Mouse (Mus musculus) neural tube, embryonic 13.5 days (tissue): ENCODE data around the gene Cdsn. TPM values are rescaled to one million over a fixed set of nuclear protein-coding genes. Genes with fewer than 3 reads are reported as not detected.
A peak's percentile ranks its signal among the peaks of the same experiment; 100 is the strongest.

Experiments
- ATAC-seq: fragments of 200-750 bp; cut with Nextera tagmentation; 2 replicates; pipeline ENCODE4 v1.8.0; 2017; ENCODE audit warnings: low read depth, mild to moderate bottlenecking, moderate TSS enrichment, moderate library complexity
- H3K27ac ChIP-seq: fragments of 300-500 bp; sonication (generic); replicated peaks from 2 replicates; pipeline ENCODE4 v1.5.1; 2015; ENCODE audit warnings: moderate library complexity, mild to moderate bottlenecking, inconsistent platforms
- H3K27me3 ChIP-seq: fragments of 300-500 bp; sonication (generic); 2 replicates; pipeline ENCODE4 v1.6.1; 2015; ENCODE audit warnings: mild to moderate bottlenecking, inconsistent platforms
- H3K36me3 ChIP-seq: fragments of 300-500 bp; sonication (generic); 2 replicates; pipeline ENCODE4 v1.6.1; 2015; ENCODE audit warnings: mild to moderate bottlenecking, inconsistent platforms
- H3K4me1 ChIP-seq: fragments of 300-500 bp; sonication (generic); replicated peaks from 2 replicates; pipeline ENCODE4 v1.6.1; 2015; ENCODE audit warnings: inconsistent platforms
- H3K4me2 ChIP-seq: fragments of 300-500 bp; sonication (generic); 2 replicates; pipeline ENCODE4 v1.6.1; 2015; ENCODE audit warnings: inconsistent platforms, mild to moderate bottlenecking, moderate library complexity
- H3K4me3 ChIP-seq: fragments of 300-500 bp; sonication (generic); 2 replicates; pipeline ENCODE4 v1.5.1; 2015; ENCODE audit warnings: mild to moderate bottlenecking, inconsistent platforms
- H3K9ac ChIP-seq: fragments of 300-500 bp; sonication (generic); 2 replicates; pipeline ENCODE4 v1.6.1; 2015; ENCODE audit warnings: moderate library complexity, mild to moderate bottlenecking, inconsistent platforms
- H3K9me3 ChIP-seq: fragments of 300-500 bp; sonication (generic); 2 replicates; pipeline ENCODE4 v1.6.1; 2016; ENCODE audit warnings: inconsistent platforms
- WGBS: fragments of 180-500 bp; shearing (Covaris S2); methylation state at CpG from one replicate; pipeline ENCODE4 v1.1.7; 2015; 5-methylcytosine and 5-hydroxymethylcytosine counted together
- polyA plus RNA-seq: library from polyadenylated mRNA; unstranded; fragments of >200 nt; fragmentation: Nextera tagmentation; extraction: Ambion mirVana; gene quantifications from 2 replicates; pipeline ENCODE4 v1.2.1, GENCODE M21; 2015

Gene Cdsn
- polyA plus RNA-seq, 1 experiment from 2014 or later, result not detected

DNA sequence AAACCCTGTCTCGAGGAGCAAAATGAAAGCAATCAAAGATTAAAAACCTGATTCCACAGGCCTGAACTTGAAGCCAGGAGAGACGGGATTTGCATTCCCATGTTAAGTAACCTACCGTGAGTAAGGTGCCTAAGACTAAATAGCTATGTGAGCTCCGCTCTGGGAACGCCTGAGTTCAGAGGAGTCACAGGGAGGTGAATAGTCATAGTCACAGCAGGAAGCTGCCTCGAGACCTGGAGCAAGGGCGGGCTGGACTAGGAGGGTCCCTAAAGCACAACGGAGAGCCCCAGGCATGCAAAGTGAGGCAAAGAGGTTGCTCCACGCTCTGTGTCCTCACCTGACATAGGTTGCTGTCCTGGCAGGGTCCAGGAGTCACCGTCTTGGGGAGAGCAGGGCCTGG lies 12.4 kb upstream of the Cdsn start:
- H3K27ac ChIP-seq, result no peak overlapping the region
- H3K4me2 ChIP-seq, result no peak overlapping the region
- 52% methylated on average over 10 of the region's 10 CpGs for WGBS
- H3K4me3 ChIP-seq, result no peak overlapping the region
- no peak overlapping the region for H3K9ac ChIP-seq
- no peaks in the 10 kb centered on the region for H3K36me3 ChIP-seq
- no peaks in the 10 kb centered on the region for H3K27me3 ChIP-seq
- no peaks in the 10 kb centered on the region for H3K9me3 ChIP-seq
- peaks cover 14% of the 10 kb centered on the region for H3K4me1 ChIP-seq
- no peak for ATAC-seq

DNA sequence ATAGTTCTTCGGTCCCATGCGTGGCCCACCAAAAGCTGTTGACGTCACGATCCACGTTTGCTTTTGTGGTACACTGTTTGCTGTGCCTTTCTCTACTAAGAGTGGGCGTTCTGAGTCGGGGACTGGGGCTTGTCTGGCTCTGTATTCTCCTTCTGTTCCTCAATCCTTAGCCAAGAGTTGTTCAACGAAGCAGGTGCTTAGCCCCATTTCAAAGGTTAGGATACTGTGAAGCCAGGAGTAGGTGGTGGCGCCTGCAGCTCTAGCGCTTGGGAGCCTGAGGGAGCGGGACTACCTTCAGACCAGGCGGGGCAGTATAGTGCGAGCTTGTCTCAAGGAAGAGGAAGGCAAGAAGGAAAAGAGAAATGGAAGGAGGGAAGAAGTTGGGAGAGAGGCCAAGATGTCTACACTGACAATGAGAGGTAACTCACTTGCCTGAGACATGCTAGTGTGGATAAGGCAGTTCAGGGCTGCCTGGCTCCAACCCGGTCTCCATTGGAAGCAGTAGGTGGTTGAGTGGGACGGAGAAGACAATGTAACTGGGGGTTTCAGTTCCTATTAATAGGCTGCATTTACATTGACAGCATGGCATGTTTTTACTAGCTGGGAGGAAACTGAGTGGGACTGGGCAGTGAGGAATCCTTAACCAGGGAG lies 9.0 kb upstream of the Cdsn start:
- no peaks in the 10 kb centered on the region for H3K9me3 ChIP-seq
- no peaks in the 10 kb centered on the region for H3K36me3 ChIP-seq
- no peak for ATAC-seq
- H3K4me3 ChIP-seq, result no peak overlapping the region
- 0 out of 2 replicates have a peak overlapping the region, but pooled peaks have one; percentile 18 for H3K27ac ChIP-seq
- H3K4me2 ChIP-seq, result peak overlapping the region; percentile 31
- no peaks in the 10 kb centered on the region for H3K27me3 ChIP-seq
- H3K4me1 ChIP-seq, result peaks cover 27% of the 10 kb centered on the region
- peak overlapping the region; percentile 12; the same call in 1 of the 2 replicates for H3K9ac ChIP-seq
- WGBS, result 79% methylated on average over 15 of the region's 15 CpGs

DNA sequence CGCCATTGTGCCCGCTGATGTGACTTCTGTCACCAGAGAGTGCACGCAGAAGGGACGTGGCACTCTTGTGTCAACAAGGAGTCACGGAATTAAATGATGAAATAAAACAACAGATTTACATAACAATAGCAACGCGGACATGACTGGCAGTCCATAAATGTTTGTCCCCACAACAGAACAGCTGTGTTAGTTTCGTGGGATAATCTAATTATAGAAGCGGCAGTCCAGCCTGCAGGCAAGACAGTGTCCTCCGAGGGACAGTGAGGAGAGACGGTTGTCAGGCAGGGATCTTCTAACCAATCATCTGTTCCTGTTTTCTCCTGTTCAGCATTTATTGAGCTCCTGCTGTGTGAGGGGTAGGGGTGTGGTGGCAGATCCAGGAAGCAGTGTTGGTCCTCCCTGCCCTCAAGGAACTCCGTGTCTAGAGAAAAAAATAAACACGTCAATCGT lies 8.5 kb upstream of the Cdsn start:
- WGBS, result 21% methylated on average over 14 of the region's 14 CpGs
- peak overlapping the region; percentile 31 for H3K4me2 ChIP-seq
- no peaks in the 10 kb centered on the region for H3K36me3 ChIP-seq
- peaks cover 27% of the 10 kb centered on the region for H3K4me1 ChIP-seq
- no peak overlapping the region for H3K4me3 ChIP-seq
- no peak for ATAC-seq
- no peaks in the 10 kb centered on the region for H3K27me3 ChIP-seq
- peak overlapping the region; percentile 12; the same call in 1 of the 2 replicates for H3K9ac ChIP-seq
- no peaks in the 10 kb centered on the region for H3K9me3 ChIP-seq
- 0 out of 2 replicates have a peak overlapping the region, but pooled peaks have one; percentile 18 for H3K27ac ChIP-seq

DNA sequence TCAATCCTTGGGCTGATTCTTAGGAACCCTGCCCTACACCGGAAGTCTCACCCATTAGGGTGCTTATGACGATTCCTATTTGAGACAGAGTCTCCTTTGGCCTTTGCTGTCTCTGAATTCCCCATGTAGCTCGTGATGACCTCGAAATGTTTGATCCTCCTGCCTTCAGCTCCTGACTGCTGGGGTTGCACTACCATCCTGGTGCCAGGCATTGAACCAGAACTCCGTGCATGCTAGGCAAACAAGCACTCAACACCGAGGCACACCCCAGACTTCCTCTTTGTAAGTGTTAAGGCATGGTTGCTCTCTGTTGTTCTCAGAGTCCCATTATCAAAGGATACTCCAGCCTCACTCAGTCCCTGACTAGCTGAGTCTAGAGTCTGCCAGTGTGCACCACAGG lies 7.9 kb upstream of the Cdsn start:
- H3K4me1 ChIP-seq, result peaks cover 27% of the 10 kb centered on the region
- WGBS, result 86% methylated on average over 6 of the region's 6 CpGs
- no peak overlapping the region for H3K27ac ChIP-seq
- H3K9me3 ChIP-seq, result no peaks in the 10 kb centered on the region
- no peak overlapping the region for H3K4me2 ChIP-seq
- no peak overlapping the region for H3K9ac ChIP-seq
- no peak for ATAC-seq
- no peaks in the 10 kb centered on the region for H3K27me3 ChIP-seq
- H3K4me3 ChIP-seq, result no peak overlapping the region
- H3K36me3 ChIP-seq, result no peaks in the 10 kb centered on the region

DNA sequence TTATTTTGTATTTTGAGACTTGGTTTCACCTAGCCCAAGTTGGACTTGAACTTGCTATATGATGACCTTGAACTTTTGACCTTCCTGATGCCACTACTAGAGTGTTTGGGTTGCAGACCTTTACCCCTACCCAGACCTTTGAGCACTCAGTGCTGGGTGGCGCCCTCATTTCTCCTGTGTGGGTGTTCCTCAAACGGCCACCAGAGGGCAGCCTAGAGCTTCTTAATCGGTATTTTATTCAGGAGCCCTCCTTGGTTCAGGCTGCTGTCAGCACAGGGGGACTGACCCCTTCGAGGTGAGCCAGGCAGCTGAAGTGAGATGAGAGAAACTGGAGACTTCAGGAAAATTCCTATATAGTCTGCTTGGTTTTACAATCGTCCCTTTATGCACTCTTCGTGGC lies 7.2 kb upstream of the Cdsn start:
- 29% methylated on average over 6 of the region's 6 CpGs for WGBS
- no peaks in the 10 kb centered on the region for H3K9me3 ChIP-seq
- no peak overlapping the region for H3K4me3 ChIP-seq
- H3K4me2 ChIP-seq, result no peak overlapping the region
- no peak overlapping the region for H3K9ac ChIP-seq
- peaks cover 27% of the 10 kb centered on the region for H3K4me1 ChIP-seq
- ATAC-seq, result peak; percentile 41; the same call in 1 of the 2 replicates
- H3K27ac ChIP-seq, result no peak overlapping the region
- H3K27me3 ChIP-seq, result no peaks in the 10 kb centered on the region
- H3K36me3 ChIP-seq, result no peaks in the 10 kb centered on the region

DNA sequence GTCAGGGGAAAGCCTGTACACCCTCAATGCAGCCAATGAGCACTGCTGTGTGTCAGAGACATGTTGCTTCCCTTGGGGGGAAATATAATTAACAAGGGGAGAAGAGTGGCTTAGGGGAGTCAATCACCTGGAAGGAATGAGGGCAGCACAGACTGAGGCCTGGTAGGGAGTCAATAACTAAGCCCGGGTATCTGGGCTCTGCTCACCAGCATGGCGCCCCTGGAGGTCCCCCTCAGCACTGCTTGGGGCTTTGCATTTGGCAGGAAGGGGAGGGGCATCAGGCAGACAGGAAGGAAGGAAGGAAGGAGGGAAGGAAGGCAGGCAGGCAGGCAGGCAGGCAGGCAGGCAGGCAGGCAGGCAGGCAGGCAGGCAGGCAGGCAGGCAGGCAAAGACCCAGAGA lies 4.5 kb upstream of the Cdsn start:
- no peak overlapping the region for H3K27ac ChIP-seq
- no peaks in the 10 kb centered on the region for H3K27me3 ChIP-seq
- no peaks in the 10 kb centered on the region for H3K36me3 ChIP-seq
- no peaks in the 10 kb centered on the region for H3K9me3 ChIP-seq
- no peak for ATAC-seq
- no peak overlapping the region for H3K4me2 ChIP-seq
- peaks cover 27% of the 10 kb centered on the region for H3K4me1 ChIP-seq
- H3K4me3 ChIP-seq, result no peak overlapping the region
- H3K9ac ChIP-seq, result no peak overlapping the region
- WGBS, result 54% methylated on average over 2 of the region's 2 CpGs

DNA sequence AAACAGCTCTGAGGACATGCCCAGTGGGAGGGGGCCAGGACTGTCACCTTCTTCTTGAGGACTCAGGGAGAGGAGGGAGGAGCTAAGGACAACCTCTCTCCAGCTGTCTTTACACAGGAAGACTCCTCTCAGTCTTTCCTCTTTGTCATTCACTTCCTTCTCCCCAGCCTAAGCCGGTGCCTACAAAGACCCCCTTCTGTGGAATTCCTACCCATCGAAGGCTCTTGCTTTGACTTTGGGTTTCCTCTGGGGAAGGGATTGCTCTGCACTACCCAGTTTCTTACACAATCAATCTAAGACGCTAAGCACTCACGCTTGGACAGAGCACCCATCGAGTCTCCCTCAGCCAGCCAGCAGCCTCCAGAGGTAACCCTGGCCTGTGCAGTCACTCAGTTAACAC lies 3.3 kb upstream of the Cdsn start:
- H3K27ac ChIP-seq, result no peak overlapping the region
- no peaks in the 10 kb centered on the region for H3K27me3 ChIP-seq
- WGBS, result 18% methylated on average over 5 of the region's 5 CpGs
- ATAC-seq, result no peak
- peaks cover 18% of the 10 kb centered on the region; the same call in 1 of the 2 replicates for H3K4me1 ChIP-seq
- no peaks in the 10 kb centered on the region for H3K36me3 ChIP-seq
- H3K9me3 ChIP-seq, result no peaks in the 10 kb centered on the region
- no peak overlapping the region for H3K4me3 ChIP-seq
- no peak overlapping the region for H3K9ac ChIP-seq
- no peak overlapping the region for H3K4me2 ChIP-seq

DNA sequence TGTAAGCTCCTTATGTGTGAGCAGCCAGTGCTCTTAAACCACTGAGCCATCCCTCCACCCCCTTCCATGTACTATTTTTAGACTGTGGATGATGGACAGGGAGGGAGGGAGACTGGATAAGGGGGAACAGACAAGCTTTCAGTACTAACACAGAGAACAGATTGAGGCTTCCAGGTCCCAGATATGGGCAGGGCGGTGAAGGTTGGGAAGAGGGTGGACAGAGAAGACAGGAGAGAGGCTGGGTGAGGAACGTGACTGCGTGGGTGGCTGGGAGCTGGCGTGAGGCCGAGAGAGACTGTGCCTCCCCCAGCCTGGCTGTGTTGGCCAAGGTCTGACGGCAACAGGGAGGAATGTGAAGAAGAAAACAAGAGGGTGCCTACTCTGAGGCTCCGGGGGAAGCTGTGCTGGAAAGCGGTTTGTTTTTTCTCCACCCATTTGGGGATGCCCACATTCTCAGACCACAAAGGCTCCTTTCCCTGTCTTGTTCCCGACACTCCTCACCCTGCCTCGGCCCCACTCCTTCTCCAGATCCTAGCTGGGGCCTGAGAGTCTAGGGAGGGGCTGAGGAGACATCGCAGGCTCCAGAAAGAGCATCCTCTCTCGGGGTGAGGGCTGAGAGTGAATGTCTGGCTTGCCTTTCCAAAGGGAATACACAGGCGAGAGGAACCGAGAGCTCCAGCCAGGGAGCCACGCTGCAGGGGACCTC lies 2.3 kb upstream of the Cdsn start:
- no peaks in the 10 kb centered on the region for H3K36me3 ChIP-seq
- H3K27me3 ChIP-seq, result no peaks in the 10 kb centered on the region
- no peak overlapping the region for H3K4me2 ChIP-seq
- H3K4me3 ChIP-seq, result no peak overlapping the region
- no peak overlapping the region for H3K27ac ChIP-seq
- ATAC-seq, result no peak
- no peak overlapping the region for H3K9ac ChIP-seq
- 62% methylated on average over 15 of the region's 15 CpGs for WGBS
- no peaks in the 10 kb centered on the region for H3K9me3 ChIP-seq
- H3K4me1 ChIP-seq, result peaks cover 13% of the 10 kb centered on the region; the same call in 1 of the 2 replicates

DNA sequence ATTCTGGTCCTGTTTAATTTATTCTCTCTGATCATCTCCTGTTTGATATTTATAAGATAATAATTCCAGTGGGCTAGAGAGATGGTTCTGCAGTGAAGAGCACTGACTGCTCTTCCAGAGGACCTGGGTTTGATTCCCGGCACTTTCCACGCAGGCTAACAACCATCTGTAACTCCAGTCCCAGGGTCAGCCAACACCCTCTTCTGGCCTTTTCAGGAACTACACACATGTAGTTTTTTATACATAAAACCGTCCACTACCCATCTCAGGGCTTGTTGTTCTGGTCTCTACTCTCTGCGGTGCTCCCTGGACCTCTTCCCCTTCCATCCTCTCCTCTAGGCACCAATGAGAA lies 1.8 kb upstream of the Cdsn start:
- no peak overlapping the region for H3K4me2 ChIP-seq
- no peak for ATAC-seq
- H3K9me3 ChIP-seq, result no peaks in the 10 kb centered on the region
- H3K27me3 ChIP-seq, result no peaks in the 10 kb centered on the region
- peaks cover 13% of the 10 kb centered on the region; the same call in 1 of the 2 replicates for H3K4me1 ChIP-seq
- WGBS, result 95% methylated on average over 4 of the region's 4 CpGs
- H3K9ac ChIP-seq, result no peak overlapping the region
- no peak overlapping the region for H3K4me3 ChIP-seq
- H3K36me3 ChIP-seq, result no peaks in the 10 kb centered on the region
- no peak overlapping the region for H3K27ac ChIP-seq

DNA sequence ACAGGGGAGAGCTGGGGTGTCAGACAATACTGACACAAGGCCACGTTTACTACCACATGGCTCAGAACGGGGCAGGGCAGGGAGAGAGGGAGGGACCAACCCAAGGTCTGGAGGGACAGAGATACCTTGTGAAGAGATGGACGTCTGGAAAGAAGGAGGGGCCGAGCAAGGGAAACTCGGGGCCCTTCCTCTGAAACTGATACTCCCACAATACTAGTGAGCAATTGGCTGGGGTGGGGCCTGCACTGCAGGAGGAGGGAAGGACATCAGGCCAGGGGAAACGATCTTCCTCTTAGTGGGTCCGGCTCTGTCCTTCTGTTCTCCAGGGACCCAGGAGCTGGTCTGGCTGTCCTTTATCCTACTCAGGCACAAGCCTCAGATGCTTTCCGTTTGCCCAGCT lies 1.1 kb upstream of the Cdsn start:
- WGBS, result 49% methylated on average over 8 of the region's 8 CpGs
- H3K4me2 ChIP-seq, result no peak overlapping the region
- H3K36me3 ChIP-seq, result no peaks in the 10 kb centered on the region
- H3K4me1 ChIP-seq, result peaks cover 13% of the 10 kb centered on the region; the same call in 1 of the 2 replicates
- no peak overlapping the region for H3K4me3 ChIP-seq
- H3K27ac ChIP-seq, result no peak overlapping the region
- H3K9me3 ChIP-seq, result no peaks in the 10 kb centered on the region
- ATAC-seq, result no peak
- no peak overlapping the region for H3K9ac ChIP-seq
- H3K27me3 ChIP-seq, result no peaks in the 10 kb centered on the region

DNA sequence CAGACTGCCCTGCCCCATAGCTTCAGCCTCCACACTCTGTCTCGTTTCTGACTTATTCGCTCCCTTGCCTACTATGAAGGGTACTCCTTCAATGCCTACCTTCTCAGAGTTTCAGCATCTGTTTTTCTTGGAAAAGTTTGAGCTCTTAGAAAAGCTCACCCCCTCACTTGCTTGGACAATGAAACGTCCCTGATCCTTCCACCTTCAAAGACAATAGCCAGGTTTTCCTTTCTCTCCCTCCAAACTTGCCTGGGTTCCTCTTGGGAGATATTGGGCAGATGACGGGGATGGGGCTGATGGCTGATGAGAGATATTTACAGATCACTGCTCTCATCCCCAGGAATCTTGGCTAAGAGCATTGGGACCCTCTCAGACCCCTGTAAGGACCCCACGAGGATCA lies 2.4 kb downstream of the Cdsn start:
- H3K36me3 ChIP-seq, result no peaks in the 10 kb centered on the region
- 87% methylated on average over 5 of the region's 5 CpGs for WGBS

DNA sequence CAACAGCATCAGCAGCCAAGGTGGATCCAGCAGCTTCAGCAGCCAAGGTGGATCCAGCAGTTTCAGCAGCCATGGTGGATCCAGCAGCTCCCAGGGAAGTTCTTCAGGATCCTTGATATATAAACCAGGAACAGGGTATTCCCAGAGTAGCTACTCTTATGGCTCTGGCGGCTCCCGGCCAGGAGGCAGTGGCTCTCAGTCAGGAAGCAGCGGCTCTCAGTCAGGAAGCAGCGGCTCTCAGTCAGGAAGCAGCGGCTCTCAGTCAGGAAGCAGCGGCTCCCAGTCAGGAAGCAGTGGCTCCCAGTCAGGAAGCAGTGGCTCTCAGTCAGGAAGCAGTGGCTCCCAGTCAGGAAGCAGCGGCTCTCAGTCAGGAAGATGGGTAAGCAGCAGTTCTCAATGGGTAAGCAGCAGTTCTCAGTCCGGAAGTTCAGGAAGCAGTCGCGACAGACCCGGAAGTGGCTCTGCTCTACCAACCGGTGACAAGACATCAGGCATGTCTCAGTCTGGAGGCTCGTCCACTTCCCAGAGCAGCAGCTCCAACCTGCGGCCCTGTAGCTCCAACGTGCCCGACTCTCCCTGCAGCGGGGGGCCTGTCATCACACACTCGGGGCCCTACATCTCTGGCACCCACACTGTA lies 3.0 kb downstream of the Cdsn start:
- H3K4me2 ChIP-seq, result no peak overlapping the region
- WGBS, result 91% methylated on average over 18 of the region's 18 CpGs
- H3K36me3 ChIP-seq, result no peaks in the 10 kb centered on the region
- ATAC-seq, result no peak
- no peaks in the 10 kb centered on the region for H3K4me1 ChIP-seq
- no peak overlapping the region for H3K4me3 ChIP-seq
- H3K27me3 ChIP-seq, result no peaks in the 10 kb centered on the region
- no peak overlapping the region for H3K27ac ChIP-seq
- H3K9me3 ChIP-seq, result no peaks in the 10 kb centered on the region
- no peak overlapping the region for H3K9ac ChIP-seq

More for the DNA sequence above, 2.4 kb downstream of the Cdsn start:
- no peak for ATAC-seq
- no peak overlapping the region for H3K27ac ChIP-seq
- no peaks in the 10 kb centered on the region for H3K9me3 ChIP-seq
- H3K9ac ChIP-seq, result no peak overlapping the region
- no peak overlapping the region for H3K4me2 ChIP-seq
- no peaks in the 10 kb centered on the region for H3K4me1 ChIP-seq
- H3K4me3 ChIP-seq, result no peak overlapping the region
- H3K27me3 ChIP-seq, result no peaks in the 10 kb centered on the region
